Mouse (Mus musculus) adrenal gland, postnatal 14 days (tissue): ENCODE measurements around the gene Pcyt2. TPM values are rescaled to one million over a fixed set of nuclear protein-coding genes. Genes with fewer than 3 reads are reported as not detected.

Experiments used
- DNase-seq: peaks from one replicate; pipeline ENCODE4 v3.0.0; 2021; ENCODE audit warnings: mixed read lengths
- total RNA-seq: library from RNA; stranded (reverse); gene quantifications from 2 replicates; pipeline ENCODE4 v1.2.3, GENCODE M21; 2021

The Pcyt2 gene
- total RNA-seq, 1 experiment from 2014 or later: 187 TPM

DNA sequence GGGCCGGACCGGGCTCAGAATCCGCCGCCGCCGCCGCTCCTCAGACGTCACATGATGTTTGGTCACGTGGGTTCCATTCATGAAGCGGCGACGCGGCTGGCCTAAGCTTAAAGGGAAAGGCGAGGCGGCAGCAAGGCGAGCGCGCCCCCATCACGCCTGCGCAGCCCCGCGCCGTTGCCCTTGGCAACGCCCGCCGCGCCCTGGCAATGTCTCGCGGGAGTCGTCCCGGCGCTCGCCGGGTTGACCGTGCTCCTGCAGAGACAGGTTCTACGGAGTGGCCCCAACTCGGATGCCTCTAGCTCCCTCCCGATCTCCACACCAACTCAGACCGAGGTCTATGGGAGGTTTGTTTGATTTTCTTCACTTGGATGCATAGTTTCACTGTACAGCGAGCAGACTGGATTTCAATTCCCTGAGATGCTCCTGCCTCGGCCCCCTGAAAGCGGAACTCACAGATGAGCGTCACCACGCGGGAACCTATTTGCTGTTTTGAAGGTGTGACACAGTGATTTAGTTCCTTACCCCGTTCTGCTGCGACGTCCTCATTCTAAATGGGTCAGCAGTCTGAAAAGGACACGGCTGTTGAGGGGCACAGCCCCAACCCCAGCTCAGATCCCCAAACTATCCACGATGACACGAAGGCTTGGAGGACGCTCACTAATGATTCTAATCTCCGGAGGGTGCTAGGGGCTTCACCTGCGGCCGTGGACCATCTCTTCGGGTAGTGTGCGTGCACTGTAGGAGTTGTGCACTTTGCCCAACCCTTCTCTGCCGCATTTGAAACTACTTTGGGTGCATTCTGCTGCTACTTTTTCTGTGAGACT is 16.0 kb upstream of the Pcyt2 start, which contains the start of gene Mafg:
TSS of gene Mafg (minus strand) at position 81 of the 824 bp plus-strand sequence.
- peak; percentile 96 for DNase-seq

DNA sequence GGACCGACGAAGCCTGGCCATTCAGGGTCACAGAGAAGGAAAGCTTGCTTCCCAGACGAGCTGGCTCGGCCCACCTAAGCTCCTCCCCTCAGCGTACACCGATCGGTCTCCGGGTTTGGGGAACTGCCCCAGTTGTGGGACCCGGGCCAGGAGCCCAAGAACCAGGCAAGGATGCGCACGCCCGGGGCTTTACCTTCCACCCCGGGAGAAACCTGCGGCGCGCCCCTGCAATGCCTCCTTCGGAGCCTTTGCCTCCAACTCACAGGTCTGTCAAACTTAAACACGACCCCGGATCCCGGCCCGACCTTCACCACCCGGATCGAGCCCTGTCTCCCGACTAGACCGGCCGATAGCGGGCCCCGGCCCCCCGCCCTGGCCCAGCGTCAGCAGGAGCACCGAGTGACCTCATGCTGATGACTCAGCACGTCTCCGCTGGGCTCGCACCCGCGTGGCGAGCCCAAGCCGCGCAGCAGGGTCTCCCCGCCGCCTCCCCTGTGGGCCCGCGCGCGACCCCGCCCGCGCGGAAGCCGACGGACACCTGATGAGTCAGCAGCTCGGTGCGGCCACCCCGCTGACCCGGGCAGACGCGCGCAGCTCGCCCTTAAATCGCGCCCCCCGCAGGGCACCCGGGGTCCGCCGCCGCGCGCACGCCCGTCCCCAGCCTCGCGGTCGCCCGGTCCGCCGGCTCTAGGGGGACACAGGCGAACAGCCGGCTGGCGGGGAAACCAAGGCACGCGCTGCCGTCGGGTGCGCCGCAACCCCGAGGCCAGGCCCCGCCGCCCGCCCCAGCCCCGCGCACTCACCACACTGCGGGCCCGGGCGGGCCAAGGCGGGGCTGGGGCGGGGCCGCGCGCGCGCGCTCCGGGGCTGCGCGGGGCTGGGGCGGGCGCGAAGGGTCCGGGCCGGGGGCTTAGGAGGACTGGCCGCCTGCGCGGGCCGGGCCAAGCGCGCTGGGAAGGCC is 15.1 kb upstream of the Pcyt2 start:
- peak; percentile 87 for DNase-seq

DNA sequence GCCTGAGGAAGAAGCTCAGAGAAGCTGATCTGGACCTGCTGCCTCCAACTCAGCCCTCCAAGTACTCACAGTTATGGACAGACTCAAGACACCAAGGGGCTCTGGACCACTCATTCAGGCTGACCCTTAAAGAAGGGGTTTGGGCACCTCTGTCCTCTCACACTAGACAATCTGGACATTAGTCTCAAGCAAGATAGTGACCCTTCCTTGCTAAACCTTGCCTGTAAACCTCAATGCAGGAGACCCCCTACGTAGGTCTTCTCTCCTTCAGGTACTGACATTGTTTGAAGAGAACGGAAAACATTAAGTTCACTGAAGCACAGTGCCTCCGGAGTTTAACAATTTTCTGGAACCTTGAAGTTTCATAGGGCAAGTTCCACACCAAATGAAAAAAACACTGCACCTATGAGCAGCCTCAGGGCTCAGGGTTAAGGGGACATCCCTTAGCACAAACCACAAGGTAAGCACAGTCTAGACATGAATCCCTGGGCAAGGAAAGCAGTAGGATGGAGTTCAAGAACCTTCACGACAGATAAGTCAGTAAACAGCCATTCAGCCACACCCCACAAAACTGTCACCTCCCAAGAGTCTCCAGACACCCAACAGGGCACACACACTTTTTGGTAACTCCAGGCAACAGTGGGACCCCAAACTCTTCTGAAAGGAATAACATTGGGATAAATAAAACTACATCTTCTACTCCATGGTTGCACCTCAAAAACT is 14.2 kb upstream of the Pcyt2 start:
- DNase-seq: peak; percentile 4

DNA sequence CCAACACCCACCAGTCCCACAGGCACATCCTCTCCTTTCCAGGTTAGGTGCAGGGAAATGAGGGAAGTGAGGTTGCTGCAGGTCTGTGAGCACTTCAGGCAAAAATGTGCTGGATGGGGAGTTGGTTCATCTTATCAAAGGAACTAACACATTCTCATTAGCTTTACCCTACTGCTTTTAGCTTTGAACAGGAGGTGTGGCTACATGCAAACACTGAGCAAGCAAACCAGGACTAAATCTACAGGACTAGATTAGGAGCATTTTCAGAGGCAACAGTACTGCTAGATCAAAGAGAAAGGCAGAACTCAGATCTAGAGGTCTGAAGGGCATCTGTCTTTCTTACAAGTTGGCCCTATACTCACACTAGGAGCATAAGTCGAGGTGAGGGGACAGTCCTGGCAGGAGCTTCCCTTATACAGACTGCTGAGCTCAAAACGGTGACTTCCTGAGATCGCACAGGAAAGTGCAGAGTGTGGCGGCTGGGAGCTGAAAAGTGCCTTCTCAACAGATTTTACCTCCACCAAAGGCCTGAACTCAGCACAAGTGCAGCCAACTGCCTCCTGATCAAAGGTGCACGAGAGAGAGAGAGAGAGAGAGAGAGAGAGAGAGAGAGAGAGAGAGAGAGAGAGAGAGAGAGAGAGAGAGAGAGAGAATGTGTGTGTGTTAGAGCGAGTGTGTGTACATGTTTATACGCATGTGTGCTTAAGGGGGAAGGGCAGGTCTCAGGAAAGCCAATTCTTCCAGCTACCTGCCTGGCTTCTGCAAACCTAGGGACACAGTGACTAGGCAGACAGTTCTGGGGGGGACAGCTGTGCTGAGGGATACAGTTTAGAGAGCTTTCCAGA is 13.4 kb upstream of the Pcyt2 start:
- no peak for DNase-seq

DNA sequence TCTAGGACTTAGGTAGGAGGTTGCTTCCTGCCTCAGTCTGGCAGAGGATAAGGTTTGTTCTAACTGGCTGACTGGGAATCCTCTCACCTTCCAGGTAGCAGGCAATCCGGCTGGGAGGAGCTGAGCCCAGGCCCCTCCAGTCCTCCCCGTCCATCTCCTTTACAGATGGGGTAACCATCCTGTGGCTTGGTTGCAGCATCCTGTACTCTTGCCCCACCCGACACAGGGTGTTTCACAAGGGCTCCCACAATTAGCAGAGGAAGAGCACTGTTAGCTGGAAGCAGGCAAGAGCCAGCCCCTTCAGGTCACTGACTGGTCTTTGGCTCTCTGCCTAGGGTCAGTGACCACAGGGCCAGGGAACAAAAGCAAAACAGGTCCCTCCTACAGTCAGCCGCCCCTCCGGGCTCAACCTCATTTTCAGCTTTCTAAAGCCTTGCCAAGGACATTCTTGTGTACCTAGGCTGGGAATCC is 12.7 kb upstream of the Pcyt2 start:
- DNase-seq: peak; percentile 74

DNA sequence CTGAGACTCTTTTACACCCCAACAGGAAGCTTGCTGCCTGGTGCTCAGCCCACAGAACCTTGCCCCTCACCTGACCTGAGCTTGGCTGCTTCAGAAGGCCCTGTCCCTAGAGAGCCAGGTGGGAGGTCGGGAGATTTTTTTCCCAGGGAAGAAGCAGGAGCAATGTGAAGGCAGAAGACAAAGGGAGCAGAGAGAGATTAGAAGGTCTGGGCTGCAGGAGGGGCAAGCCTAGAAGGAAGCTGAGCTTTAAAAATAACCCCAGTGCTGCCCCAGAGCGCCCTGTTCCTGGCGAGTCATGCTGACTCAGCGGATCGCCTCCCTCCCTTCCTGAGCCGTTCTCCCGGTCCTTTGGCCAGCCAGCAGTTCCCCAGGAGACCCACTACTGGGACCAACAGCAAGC is 12.2 kb upstream of the Pcyt2 start:
- DNase-seq: peak; percentile 75

DNA sequence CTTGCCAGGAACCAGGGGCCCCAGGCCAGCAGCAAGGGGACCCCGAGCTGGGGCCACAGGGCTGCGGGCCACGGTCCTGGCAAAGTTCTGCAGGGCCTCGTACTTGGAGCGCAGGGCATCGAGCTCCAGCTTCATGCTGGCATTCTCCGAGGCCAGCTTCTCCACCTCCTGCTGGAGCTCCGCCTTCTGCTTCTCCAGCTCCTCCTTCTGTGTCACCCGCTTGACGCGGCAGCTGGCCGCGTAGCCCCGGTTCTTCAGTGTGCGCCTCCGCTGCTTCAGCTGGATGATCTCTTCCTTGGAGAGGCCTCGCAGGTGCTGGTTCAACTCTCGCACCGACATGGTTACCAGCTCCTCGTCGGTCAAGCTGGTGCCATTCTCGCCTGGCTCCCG is 11.6 kb upstream of the Pcyt2 start:
- DNase-seq: peak; percentile 63

DNA sequence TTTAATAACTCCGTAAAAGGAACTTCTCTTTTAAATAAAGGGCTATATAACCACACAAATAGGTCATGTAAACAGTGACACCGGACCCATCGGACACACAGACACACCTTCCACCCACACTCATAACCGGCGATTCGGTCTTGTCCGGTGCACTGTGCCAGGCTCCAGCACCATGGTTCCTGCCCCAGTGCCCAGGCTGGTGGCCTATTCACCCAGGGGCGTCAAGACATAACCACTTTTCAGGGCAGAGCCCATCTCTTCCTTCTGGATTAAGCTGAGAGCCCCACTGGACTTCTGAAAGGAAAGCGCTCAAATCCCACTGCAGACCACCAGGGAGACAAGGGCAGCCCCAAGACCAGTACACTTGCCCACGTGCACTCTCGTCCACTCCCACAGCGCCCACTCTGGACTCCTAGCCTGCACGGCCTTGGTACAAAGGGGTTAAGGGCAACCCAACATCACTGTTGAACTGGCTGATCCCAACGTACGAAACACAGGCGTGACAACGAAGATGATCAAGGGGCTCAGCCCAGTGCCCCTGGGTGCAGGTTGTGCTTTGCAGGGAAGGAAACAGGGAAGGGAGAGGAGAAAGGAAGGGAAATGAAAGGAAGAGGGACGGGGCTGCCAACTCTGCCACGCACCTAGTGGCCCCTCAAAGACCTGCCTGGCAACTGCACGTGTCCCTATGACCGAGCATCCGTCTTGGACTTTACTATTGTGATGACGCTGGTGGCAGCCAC is 11.0 kb upstream of the Pcyt2 start:
- no peak for DNase-seq

DNA sequence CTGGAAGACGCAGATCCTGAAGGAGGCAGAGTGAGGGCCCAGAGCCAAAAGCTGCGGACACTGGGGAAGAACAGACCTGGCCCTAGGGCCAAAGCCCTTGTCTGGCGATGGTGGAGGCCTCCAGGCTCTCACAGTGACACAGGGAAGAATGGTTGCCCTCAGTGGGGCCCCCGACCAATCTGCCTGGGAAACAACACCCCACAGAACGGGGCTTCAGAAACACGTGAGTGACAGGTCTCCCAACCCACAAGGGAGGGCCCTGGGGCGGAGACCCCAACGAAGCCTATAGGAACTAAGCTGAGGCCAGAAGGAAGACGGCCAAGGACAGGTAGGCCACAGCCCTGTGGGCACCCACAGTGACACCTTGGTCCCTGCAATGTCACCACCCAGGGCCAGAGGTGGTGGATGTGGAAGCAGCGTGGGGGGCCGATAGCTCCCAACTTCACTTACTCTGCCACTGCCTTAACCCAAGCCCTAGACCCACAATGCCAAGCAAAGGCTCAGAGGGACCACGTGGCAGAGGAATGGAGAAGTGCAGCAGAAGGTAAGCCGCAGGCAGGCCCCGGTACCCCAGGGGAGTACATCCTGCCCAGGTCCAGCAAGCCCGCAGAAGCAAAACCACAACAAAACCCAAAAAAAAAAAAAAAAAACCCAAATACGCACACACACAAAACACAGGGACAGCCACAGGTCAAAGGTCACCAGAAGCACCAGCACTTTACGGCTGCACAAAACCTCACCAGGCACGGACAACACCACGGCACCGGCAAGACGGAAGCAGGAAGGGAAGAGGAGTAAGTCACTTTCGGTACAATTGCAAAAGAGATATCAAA is 9.9 kb upstream of the Pcyt2 start:
- no peak for DNase-seq

DNA sequence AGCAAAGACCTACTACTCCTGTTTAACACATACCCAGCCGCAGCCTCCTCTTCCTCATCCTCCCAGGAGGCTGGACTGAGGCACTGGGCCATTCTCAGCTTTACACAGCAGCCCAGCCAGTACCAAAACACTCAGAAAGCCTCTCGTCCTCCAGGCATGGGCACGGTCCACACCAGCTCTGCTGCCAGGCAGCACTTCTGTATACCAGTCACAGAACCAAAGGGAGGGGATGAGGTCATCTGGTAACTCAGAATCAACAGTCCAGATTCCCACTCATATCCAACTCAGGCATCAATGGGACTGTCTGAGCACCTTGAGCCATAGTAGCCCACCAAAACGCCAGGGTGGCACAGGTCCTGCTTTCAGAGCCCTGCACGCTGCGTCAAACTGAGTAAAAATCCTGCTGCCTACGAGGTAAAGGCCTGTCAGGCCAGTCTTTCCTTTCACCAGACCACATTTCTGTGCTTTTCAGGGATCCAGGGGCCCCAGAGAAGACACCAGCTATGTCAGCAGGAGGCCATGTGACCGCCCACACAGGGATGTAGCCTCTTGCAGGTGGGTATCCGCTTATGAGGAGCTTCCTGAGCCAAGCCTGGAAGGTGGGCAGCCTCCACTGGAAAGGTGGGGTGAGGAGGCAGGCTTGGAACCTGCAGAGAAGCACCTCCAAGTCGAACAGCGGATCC is 9.2 kb upstream of the Pcyt2 start:
- no peak for DNase-seq

DNA sequence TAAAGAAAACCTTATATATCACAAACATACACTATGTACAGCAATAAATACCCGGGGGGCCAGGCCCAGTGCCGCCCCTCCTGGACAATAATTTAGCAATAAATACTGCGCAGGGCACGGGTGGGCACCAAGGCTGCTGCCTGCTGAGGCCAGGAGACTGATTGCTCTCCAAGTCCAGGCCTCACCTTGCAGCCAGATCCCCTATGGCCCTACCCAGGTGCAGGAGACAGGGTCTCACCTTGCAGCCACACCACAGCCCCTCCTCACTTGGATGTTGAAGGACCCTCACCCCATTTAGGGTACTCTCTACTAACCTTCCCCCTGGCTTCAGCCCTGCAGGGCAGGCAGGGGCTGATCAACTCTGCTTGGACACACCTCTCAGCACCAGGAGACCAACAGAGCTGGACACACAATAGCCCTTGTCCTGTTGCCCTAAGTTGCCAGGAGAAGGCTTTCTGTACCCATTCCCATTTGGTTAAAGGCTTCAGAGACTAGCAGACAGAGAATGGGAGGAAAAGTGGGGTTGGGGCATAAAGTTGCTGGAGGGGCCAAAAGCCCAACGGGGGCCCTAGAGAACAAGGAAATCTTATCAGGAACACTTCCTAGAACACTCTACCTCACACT is 7.5 kb upstream of the Pcyt2 start, which contains the start of gene Sirt7:
TSS of gene Sirt7 (minus strand) at position 89 of the 624 bp plus-strand sequence.
- DNase-seq: no peak

DNA sequence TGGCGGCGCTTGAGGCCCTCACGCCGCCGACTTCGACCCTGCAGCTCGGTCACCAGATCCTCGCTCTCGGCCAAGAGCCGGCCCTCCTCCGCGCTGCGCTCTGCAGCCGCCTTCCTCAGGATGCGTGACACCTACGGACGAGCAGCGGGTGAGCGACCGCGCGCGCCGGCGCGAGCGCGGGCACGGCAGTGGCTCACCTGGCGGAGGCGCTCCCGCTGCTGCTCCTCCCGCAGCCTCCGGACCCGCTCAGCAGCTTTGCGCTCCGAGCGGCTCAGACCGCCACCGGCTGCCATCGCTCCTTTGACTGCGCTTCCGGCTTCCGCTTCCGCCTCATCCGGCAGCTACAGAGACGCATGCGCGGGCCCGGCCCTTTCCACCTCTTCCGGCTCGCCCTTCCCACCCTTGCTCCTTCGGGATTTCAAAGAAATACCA is 7.0 kb upstream of the Pcyt2 start:
- peak; percentile 93 for DNase-seq

DNA sequence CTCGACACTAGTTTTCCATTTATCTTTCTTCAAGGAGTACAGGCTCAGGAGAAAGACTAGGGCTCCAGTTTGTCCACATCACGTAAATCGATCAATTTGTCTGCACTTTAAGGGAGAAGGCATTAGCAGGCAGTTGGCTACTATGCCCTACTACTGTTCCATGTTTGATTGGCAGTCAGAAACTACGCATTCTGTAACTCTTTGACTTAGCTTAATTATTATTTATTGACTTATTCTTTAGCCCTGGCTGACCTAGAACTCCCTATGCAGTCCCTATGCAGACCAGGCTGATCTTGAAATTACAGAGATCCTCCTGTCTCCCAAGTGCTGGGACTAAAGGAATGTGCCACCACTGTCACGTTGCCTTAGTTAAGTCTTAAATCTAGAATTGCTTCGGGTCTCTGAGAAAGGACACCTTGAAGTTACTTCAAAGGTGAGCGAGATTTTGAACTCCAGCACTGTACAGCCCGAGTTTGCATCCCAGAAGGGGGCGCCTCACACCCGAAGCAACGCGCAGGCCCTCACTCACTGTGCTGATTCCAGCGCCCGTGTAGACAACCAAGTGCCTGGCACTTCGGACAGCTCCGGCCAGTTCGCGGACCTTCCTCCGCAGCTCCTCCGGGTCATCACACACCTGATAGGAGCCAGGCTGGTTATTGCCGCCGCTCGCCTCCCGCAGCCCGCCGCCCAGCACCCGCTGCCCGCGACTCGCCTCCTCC is 6.4 kb upstream of the Pcyt2 start:
- peak; percentile 87 for DNase-seq

DNA sequence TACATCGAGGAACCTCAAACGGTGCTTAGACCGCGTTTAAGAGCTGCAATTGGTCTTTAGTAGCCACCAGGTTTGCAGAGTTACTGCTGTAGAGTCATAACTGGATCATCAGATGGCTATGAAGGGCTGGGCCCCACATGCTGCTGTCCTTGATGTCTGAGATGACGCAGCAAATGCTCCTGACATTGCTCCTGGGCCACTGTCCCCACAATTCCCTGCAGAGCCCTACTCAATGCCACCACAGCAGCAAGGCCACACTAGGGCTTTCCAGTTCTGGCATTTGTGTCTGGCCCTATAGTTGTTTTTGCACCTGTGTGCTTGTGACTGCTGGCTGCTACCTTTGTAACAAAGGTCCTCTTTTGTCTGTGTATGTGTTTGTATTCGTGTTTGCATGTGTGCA is 5.1 kb upstream of the Pcyt2 start:
- DNase-seq: peak; percentile 66

DNA sequence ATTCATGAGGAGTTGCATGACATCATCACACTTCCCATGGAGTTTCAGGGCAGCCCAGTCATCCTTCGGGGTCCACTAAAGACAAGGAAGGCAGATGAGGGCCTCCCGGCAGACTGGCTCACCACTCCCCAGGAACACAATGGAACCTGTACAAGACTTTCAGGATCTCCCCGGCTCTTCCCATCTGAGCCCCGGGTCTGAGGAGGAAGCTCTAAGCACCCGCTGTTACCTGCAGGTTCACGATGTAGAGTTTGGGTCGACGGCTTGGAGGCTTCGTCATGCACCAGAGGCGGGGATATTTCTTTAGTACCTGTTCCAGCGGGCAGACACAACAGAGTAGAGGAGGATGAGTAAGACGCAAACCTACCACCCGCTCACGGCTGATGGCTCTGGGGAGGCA is 2.5 kb upstream of the Pcyt2 start:
- no peak for DNase-seq

DNA sequence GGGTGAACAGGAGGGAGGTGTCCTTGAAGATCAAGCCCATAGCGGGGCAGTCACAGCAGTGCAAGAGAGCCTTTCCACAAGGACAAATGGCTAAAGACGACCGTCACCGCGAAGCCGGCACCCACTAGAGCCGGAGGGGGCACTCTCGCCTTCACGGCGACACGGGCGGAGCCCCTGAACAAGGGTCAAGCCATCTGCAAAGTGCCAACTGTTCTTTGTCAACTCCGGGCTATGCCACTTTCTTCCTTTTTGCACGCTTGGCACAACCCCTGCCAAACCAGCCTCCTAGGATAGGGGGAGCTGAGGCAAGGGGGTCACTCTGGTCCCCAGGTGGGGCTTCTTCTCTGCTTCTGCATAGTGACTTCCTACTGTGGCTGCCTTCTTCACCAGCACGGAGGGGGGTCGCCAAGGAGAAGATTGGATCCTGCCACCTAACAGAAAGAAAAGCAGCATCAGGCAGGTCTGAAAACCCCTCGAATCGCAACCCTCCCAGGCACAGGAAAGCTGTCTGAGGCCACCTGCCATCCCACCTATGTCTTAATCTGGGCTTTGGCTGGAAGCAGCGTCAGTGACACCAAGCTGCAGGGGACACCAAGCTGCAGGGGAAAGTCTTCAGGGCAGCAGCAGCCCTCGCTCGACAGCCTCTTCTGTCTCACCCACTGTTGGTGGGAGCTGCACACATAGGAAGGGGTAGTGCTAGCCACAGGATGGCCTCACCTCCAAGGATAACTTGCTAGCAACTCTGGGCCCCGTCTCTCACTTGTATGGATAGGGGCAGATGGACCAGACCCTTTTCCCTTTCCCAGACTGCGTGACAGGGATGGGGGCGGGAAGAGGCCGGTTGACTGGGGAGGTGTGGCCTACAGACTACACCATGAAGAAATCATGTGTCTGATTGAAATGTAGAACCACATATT is 1.1 kb upstream of the Pcyt2 start:
- DNase-seq: peak; percentile 43
